Mouse (Mus musculus) retina, embryonic 14.5 days (tissue): Measurements from ENCODE around the gene Nrde2.
"Not testable (repeated sequence)": the region's sequence is repeated elsewhere in the genome, so short reads cannot be mapped to it uniquely, and the experiment has no call there.

Experiments used
- DNase-seq: peaks from one replicate; pipeline ENCODE4 v3.0.0-alpha.2; 2015; ENCODE audit warnings: low spot score

Gene Nrde2

GRCm38 (mm10) chr12:100159261-100159975 lies at the start of gene Nrde2:
Nrde2 (minus strand) TSS chr12:100159653.
- DNase-seq = peak; percentile 94

GRCm38 (mm10) chr12:100206926-100207325 lies 47.5 kb upstream of the Nrde2 start:
- DNase-seq = no peak

GRCm38 (mm10) chr12:100206521-100206920 lies 47.1 kb upstream of the Nrde2 start:
- no peak for DNase-seq

- DNase-seq = no peak
Observed at GRCm38 (mm10) chr12:100205156-100205555, 45.7 kb upstream of the Nrde2 start.

- no peak for DNase-seq
Observed at GRCm38 (mm10) chr12:100203759-100204158, 44.3 kb upstream of the Nrde2 start.

GRCm38 (mm10) chr12:100201838-100202237 lies 42.4 kb upstream of the Nrde2 start:
- DNase-seq = peak; percentile 100

GRCm38 (mm10) chr12:100201363-100201711 lies 41.9 kb upstream of the Nrde2 start:
- no peak for DNase-seq

- DNase-seq = peak; percentile 31
Observed at GRCm38 (mm10) chr12:100200645-100201362, 41.4 kb upstream of the Nrde2 start.

- DNase-seq = peak; percentile 61
Observed at GRCm38 (mm10) chr12:100199891-100200644, 40.6 kb upstream of the Nrde2 start.

GRCm38 (mm10) chr12:100198967-100199660 lies 39.7 kb upstream of the Nrde2 start, which contains the start of gene Calm1:
Calm1 (plus strand) TSS chr12:100199435.
- DNase-seq = peak; percentile 95

- no peak for DNase-seq
Observed at GRCm38 (mm10) chr12:100196786-100197185, 37.3 kb upstream of the Nrde2 start.

GRCm38 (mm10) chr12:100194181-100194580 lies 34.7 kb upstream of the Nrde2 start:
- no peak for DNase-seq

- no peak for DNase-seq
Observed at GRCm38 (mm10) chr12:100190802-100191201, 31.3 kb upstream of the Nrde2 start.

GRCm38 (mm10) chr12:100187756-100188430 lies 28.4 kb upstream of the Nrde2 start:
- DNase-seq = no peak

- peak; percentile 98 for DNase-seq
Observed at GRCm38 (mm10) chr12:100187013-100187755, 27.7 kb upstream of the Nrde2 start.

- DNase-seq = peak; percentile 45
Observed at GRCm38 (mm10) chr12:100186376-100186775, 26.9 kb upstream of the Nrde2 start.

- DNase-seq = no peak
Observed at GRCm38 (mm10) chr12:100185897-100186296, 26.4 kb upstream of the Nrde2 start.

- DNase-seq = not testable (repeated sequence)
Observed at GRCm38 (mm10) chr12:100184976-100185375, 25.5 kb upstream of the Nrde2 start.

- DNase-seq = no peak
Observed at GRCm38 (mm10) chr12:100183970-100184369, 24.5 kb upstream of the Nrde2 start.

- DNase-seq = no peak
Observed at GRCm38 (mm10) chr12:100182676-100183075, 23.2 kb upstream of the Nrde2 start.

GRCm38 (mm10) chr12:100180802-100181201 lies 21.3 kb upstream of the Nrde2 start:
- no peak for DNase-seq
